Mouse (Mus musculus): ENCODE results near the gene Adamts6.

DNA sequence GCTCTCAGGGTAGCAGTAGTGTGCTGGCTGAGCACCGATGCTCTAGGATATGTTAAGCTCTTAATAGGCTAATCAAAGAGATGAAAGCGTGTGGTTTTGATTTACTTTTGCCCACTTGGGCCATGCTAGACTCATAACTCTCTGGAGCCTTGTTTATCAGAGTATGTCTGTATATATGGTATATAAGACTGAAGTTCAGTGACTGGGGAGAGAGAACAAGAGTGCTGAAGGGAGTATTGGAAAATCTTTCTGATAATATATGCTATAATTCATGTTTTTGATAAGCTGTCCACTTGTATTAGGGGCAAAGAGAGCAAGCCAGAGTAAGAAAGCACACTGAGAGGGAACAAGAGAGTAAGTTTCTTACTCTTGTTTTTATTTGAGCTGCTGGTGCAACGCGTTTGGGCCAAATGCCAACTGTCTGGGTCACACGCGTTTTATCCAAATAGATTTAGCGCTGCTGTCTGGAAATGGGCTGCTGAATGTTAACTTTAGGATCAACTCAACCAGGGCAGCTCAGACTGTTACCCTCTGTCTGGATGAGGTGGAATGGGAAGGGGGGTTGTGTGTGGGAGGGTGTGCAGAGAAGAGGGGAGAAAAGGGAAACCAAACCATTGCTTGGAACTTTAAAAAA, 708 bp downstream of the Adamts6 start:
- TF ChIP-seq POLR2A (IDR thresholded peaks at IDR 0.05; ENCODE audit: low read depth, low read length) (no peak), CTCF (IDR thresholded peaks at IDR 0.05; ENCODE audit: extremely low read depth, insufficient read depth, insufficient read length, insufficient replicate concordance) (no peak)

Measured in spleen, adult 2 months (tissue).